Mouse (Mus musculus) right cerebral cortex, postnatal 4 days (tissue): ENCODE results near the gene Ano5.

Experiments used
- DNase-seq: peaks from one replicate; pipeline ENCODE4 v3.0.0-alpha.2; 2022

The Ano5 gene

DNA sequence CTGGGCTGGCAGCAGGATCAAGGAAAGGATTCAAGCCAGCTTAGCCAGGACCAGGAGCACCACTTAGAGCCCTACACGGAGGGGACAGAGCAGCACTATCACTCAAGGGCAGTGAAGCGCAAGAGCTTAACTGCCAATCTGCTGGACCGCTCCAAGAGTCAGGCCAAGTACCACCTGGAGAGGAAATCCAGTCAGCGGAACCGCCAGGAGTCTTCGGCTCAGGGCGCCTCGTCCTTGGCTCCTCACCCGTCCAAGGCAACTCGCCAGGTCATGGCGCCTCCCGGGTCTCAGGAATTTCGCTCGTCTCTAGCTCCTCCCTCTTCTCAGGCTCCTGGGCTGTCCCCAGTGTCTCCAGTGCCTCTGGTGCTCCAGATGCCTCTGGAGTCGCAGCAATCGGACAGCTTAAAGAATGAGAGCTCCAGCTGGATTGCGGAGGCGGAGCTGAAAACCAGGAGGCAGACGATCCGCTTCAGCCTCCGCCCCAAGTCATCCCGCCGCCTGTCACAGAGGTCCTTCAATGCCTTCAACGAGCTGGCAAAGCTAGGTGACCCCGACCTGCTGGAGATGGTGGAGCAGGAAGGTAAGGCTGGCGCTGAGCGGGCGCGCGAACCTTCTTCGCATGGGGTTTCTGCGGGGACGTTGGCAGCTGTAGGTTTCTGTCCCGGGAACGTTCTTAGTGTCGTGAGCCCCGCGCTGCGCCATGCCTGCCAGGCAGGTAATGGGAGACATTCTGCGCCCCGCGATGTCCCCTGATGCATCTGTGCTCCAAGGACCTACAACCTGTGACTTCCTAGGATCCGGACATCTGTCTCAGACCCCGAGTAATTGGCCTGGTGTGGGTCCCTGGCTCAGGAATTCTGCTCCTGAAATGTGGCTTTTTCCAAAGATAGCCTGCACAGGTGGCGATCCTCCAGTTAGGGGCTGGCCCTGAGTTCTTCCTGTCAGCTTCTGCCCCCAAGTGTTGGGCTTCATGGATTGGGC is at the start of gene Ano5:
Ano5 (plus strand) TSS at position 359 of the 981 bp plus-strand sequence.
- peak; percentile 30 for DNase-seq

- no peak for DNase-seq
Measured at GRCm38 (mm10) chr7:51499396-51499795, 11.4 kb upstream of the Ano5 start.

- no peak for DNase-seq
Measured at GRCm38 (mm10) chr7:51503940-51504339, 6.9 kb upstream of the Ano5 start.

DNA sequence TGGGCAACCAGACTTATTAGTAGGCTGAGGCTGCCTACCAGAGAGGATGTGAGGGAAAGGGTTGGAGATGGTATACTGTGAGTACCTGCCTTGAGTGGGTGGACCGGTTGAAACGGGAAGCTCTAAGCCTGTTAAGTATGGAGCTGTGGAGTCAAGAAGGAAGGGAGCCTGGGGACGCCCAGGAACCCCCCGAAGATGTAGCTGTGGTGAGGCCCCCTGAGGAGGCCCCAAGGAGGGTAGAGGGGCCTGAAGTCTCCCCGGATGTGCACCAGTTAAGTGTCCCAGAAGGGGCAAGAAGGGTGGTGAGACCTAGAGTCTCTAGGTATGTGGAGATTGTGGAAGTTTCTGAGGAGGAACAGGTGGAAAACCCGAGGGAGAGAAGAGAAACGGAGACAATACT is 682 bp upstream of the Ano5 start:
- no peak for DNase-seq

- DNase-seq, result no peak
Measured at GRCm38 (mm10) chr7:51539344-51539743, 28.5 kb downstream of the Ano5 start.

GRCm38 (mm10) chr7:51540736-51541135 is 29.9 kb downstream of the Ano5 start:
- peak; percentile 30 for DNase-seq

GRCm38 (mm10) chr7:51600021-51600420 is 89.2 kb downstream of the Ano5 start:
- no peak for DNase-seq

DNA sequence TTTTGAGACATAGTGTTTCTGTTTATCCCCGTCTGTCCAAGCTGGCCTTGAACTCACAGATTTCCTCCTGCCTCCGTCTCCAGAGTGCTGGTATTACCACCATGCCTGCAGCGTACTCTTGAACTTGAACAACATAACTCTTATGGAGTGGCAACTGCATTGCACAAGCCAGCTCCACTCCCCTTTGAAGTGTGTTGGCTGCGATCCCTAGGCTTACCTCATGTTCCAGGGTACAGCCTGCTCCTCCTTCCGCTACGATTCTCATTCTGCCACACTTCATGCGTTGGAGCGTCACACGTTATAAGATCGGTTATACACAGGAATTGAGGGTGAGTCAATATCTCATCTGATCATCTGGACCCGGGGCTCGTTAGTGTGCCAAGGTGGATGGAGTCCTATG is 92.9 kb downstream of the Ano5 start:
- no peak for DNase-seq

DNA sequence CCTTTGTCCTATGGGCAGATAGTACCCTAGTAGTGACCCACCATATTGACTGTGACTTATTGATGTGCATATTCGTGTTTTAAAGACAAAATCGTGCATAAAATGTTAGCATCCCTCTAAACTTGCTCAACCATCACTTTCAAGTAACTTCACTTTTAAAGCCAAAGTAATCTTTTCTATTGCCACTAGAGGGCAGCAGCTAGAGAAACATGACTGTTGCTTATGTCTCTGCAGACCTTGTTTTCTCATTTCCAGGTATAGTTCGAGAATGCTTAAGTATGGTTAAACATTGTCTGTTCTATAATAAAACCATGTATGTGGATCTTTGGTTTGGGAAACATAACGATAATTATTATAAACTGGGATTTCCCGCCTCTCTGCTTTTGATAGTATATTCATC is 103.6 kb downstream of the Ano5 start:
- DNase-seq, result no peak

DNA sequence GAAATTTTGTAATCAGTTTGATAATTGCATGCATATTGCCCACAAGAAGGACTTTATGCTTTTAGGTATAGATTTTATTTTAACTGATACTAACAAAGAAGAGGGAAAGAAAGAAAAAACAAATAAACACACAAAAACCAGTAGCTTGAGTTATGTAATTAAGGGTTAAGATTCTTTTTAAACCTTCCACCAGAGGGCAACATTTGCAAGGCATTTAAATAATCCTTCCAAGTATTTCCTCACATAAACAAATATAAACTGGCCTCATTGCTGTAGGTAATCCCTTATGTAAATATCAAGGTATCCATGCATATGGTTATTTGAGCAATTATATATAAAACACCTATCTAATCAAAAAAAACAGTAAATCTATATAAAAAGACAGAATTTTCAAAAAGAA is 107.1 kb downstream of the Ano5 start:
- DNase-seq, result no peak

- no peak for DNase-seq
Measured at GRCm38 (mm10) chr7:51618412-51618811, 107.6 kb downstream of the Ano5 start.

DNA sequence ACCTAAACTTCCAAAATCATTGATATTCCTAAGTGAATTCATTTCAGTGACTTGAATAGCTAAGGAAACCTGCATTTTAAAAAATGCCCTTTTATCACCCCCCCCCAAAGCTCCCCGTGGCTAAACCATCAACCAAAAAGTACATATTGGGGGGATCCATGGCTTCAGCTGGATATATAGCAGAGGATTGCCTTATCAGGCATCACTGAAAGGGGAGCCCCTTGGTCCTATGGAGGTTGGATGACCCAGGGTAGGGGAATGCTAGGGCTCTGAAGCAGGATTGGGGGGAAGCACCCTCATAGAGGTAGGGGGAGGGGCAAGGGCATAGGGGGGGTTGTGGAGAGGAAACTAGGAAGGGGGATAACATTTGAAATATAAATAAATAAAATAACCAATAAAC is 109.1 kb downstream of the Ano5 start:
- no peak for DNase-seq

GRCm38 (mm10) chr7:51621694-51622145 is 110.9 kb downstream of the Ano5 start, which contains the start of gene Slc17a6:
Slc17a6 (plus strand) TSS chr7:51622006.
- DNase-seq, result peak; percentile 56

DNA sequence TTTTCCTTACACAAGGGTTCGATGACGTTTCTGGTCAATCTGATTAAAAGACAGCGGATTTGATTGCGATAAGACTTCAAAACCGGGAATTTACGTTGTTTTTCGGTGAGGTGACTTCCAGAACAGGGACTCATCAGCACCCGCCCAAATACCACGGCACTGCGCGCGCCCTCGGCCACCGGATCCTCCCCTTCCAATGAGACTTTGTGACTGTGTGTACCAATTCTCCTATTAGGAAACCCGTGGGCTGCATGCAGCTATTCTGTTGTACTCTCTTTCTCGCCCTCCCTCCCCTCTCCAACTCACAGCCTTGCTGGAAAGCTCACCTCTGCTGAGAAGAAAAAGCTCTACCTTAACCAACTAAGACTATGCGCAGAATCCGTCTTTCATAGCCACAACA is 111.4 kb downstream of the Ano5 start:
- no peak for DNase-seq

DNA sequence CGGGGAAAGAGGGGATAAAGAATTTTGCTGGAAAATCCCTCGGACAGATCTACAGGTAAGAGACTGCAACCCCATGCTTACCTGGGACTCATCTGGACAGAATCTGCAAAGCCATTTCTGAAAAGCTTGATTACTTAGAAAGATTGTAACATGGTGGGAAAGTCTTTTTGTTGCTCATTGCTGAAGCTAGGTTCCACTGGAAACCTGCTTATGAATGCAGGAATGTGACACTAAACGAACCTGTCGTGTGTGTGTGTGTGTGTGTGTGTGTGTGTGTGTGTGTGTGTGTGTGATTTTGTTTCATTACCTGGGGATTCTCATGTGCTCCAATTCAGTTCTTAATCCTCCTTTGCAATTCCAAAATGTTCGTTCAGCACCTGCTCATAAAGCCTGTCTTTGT is 111.8 kb downstream of the Ano5 start:
- no peak for DNase-seq

DNA sequence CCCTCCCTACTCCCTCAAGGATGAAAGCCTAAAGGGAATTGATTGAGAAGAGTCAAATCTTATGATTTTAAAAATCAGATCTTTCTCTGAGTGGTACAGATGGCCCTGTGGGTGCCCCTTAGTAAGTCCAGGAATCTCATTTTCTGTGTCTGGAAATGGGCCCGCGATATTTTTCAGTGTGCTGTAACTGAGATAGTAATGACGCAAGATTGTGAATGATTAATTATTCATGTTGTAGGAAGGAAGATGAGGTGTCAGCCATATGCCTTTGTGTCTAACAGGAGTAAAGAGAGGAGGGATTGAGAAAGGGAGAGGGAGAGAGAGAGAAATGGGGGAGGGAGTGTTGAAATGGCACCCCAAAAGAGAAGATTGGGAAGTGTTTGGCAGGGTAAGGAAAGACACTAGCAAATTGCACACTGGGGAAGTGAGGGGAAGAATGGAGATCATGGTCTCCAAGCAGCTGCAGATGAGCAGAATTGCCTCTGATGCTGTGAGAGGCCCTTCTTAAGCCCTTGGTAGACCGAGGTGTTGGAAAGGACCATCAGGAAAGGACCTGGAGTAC is 113.6 kb downstream of the Ano5 start:
- DNase-seq, result no peak

DNA sequence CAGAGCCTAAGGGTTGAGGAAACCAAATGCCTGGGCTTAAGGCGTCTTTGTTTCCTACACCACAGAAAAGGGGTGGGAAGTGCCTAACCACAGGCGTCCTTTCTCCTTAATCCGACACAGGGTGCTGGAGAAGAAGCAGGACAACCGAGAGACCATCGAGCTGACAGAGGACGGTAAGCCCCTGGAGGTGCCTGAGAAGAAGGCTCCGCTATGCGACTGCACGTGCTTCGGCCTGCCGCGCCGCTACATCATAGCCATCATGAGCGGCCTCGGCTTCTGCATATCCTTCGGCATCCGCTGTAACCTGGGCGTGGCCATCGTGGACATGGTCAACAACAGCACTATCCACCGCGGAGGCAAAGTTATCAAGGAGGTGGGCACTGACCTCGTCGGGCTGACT is 114.3 kb downstream of the Ano5 start:
- peak; percentile 46 for DNase-seq

GRCm38 (mm10) chr7:51625591-51626255 is 114.9 kb downstream of the Ano5 start:
- no peak for DNase-seq

- DNase-seq, result no peak
Measured at GRCm38 (mm10) chr7:51626451-51627000, 115.7 kb downstream of the Ano5 start.

- peak; percentile 39 for DNase-seq
Measured at GRCm38 (mm10) chr7:51627001-51627631, 116.3 kb downstream of the Ano5 start.

DNA sequence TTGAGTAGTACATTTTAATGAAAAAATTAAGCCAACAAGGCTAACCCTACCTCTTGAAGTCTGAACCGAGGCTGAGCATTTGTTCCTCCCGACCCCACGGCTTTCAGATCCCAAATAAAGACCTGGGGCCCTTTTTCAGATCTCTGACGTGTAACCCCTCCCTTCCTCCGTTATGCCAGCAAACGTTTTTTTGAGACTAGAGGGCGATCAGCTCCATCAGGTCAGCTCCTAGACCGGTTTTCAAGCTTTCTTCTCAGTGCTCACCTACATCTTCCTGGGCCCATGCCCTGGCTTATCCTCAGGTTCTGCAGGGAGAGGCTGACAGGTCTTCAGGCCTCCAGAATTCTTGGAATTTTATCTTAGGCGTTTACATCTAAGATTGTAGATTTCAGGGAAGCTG is 116.8 kb downstream of the Ano5 start:
- DNase-seq, result no peak

GRCm38 (mm10) chr7:51628349-51628748 is 117.5 kb downstream of the Ano5 start:
- no peak for DNase-seq

- DNase-seq, result no peak
Measured at GRCm38 (mm10) chr7:51629206-51629605, 118.4 kb downstream of the Ano5 start.
